Mouse (Mus musculus) cortical plate, adult 2 months (tissue): ENCODE results near the gene Eda.

ENCODE experiments used
- CTCF ChIP-seq: fragments of 200-500 bp; IDR thresholded peaks from 2 replicates; pipeline ENCODE4 v1.5.1; 2011; ENCODE audit warnings: mild to moderate bottlenecking, control low read depth, low read length; ENCODE audit not compliant: insufficient read depth; ENCODE audit errors: extremely low read depth
- POLR2A ChIP-seq: fragments of 200-500 bp; IDR thresholded peaks from 2 replicates; pipeline ENCODE4 v1.6.1; 2011; ENCODE audit warnings: mild to moderate bottlenecking, low read length, control low read depth; ENCODE audit not compliant: insufficient read depth; ENCODE audit errors: extremely low read depth

DNA sequence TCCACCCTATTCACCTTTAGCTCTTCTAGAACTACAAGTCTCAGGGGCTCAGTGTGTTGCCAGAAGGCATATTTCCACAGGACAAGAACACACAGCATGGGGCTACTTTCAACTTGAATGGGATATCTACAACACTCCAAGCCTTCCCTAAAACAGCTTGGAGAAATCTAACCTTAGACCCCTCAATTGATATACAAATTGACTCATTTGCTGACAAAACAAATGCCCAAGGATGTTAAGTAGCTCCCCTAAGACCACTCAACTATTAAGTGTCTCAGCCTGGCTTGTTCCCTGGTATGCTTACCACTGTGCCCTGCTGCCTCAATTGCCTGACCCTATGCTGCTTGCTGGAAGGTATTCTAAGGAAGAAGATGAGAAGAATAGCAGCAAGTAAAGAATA, 425.5 kb downstream of the Eda start:
- TF ChIP-seq CTCF (no peak), POLR2A (no peak)
